Mouse (Mus musculus) macrophage (primary cell): Measurements from ENCODE around the gene Tmem37. TPM values are rescaled to one million over a fixed set of nuclear protein-coding genes. Genes with fewer than 3 reads are reported as not detected.

Source experiments
- H3K27ac ChIP-seq: fragments of 350-480 bp; formaldehyde crosslinking; 2 replicates; pipeline ENCODE4 v1.9.0; 2021
- H3K36me3 ChIP-seq: fragments of 350-480 bp; formaldehyde crosslinking; 2 replicates; pipeline ENCODE4 v1.9.0; 2021; ENCODE audit errors: inconsistent target
- H3K4me3 ChIP-seq: fragments of 350-480 bp; formaldehyde crosslinking; 2 replicates; pipeline ENCODE4 v1.9.0; 2021; ENCODE audit errors: inconsistent target
- H3K79me2 ChIP-seq: fragments of 350-480 bp; formaldehyde crosslinking; 2 replicates; pipeline ENCODE4 v1.9.0; 2021; ENCODE audit errors: inconsistent target
- WGBS: methylation state at CpG from one replicate; pipeline ENCODE4 v1.1.7; 2026; ENCODE audit warnings: inconsistent platforms; ENCODE audit not compliant: missing documents; 5-methylcytosine and 5-hydroxymethylcytosine counted together
- polyA plus RNA-seq: library from polyadenylated mRNA; stranded (reverse); fragments of 250-400 nt; gene quantifications from 3 replicates; pipeline ENCODE4 v1.2.4, GENCODE M21; 2018; ENCODE audit warnings: inconsistent platforms
- total RNA-seq, 78 experiments: library from RNA; depleted of rRNA; stranded (reverse); fragments of 250-400 nt; gene quantifications; 1 replicate in 9 of 78; 2 replicates in 24 of 78; 3 replicates in 43 of 78; 4 replicates in 2 of 78; pipeline ENCODE4 v1.2.4; 2018; ENCODE audit warnings: inconsistent platforms in 56 of 78

Gene Tmem37
- 1 to 10 TPM in 5 of 26 experiments, under 1 TPM in 6, not detected in 15; 0.62 to 3.1 (median 0.95) TPM for total RNA-seq (2018; cell fraction: chromatin; rRNA removed)
- 10 to 100 TPM in 13 of 26 experiments, 1 to 10 TPM in 13; 4.5 to 27.8 (median 10.4) TPM for total RNA-seq (2018; cell fraction: cytosol; rRNA removed)
- total RNA-seq (2018; cell fraction: nucleus; rRNA removed), result 10 to 100 TPM in 1 of 26 experiments, 1 to 10 TPM in 23, under 1 TPM in 2; 0.58 to 10.9 (median 3.6) TPM
- 8.5 to 36.3 TPM (median 23.3 TPM) in 3 replicates for polyA plus RNA-seq

DNA sequence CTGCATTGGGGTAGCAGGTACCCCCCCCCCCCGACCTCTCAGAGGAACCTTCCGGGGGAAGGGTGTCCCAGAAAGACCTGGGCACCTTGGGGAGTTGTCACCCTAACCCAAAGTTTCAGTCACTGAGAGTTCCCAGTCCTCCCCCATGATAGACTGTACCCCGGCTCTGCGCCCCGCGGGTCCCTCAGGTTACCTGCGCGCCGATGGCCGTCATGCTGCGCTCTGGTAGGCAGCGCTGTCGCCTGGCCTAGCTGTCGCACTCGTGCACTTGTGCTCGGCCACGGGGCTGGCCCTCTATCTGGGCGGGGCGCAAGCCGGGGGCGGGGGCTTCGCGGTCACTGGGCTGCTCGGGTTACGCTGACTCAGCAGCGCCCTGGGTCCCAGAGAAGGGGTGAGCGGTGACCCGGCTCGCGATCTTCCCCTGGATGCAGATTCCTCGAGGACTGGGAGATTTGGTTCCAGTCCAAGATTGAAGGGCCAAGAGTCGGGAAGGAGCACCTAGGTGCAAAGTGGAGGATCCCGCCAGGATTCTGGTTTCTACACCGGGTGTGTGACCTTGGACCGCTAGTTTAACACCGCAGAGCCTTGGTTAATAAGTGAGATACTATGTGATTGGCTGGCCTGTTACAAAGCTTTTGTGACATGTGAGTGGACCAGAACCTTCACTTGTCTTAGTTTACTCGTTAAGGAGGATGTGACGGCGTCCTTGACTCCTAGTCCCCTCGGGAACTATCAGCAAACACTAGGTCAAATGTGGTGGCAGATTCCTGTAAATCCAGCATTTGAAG, at the start of gene Tmem37:
Gene Tmem37 (minus strand): TSS at position 556 of the 788 bp plus-strand sequence.
- peak within 1 kb of the TSS; percentile 42 for H3K4me3 ChIP-seq
- 11% methylated on average over 40 of the region's 40 CpGs for WGBS
- H3K27ac ChIP-seq, result peak within 1 kb of the TSS; percentile 75
- peaks cover 16% of the 10 kb centered on the region; the same call in 1 of the 2 replicates for H3K79me2 ChIP-seq
- H3K36me3 ChIP-seq, result no peaks in the 10 kb centered on the region

DNA sequence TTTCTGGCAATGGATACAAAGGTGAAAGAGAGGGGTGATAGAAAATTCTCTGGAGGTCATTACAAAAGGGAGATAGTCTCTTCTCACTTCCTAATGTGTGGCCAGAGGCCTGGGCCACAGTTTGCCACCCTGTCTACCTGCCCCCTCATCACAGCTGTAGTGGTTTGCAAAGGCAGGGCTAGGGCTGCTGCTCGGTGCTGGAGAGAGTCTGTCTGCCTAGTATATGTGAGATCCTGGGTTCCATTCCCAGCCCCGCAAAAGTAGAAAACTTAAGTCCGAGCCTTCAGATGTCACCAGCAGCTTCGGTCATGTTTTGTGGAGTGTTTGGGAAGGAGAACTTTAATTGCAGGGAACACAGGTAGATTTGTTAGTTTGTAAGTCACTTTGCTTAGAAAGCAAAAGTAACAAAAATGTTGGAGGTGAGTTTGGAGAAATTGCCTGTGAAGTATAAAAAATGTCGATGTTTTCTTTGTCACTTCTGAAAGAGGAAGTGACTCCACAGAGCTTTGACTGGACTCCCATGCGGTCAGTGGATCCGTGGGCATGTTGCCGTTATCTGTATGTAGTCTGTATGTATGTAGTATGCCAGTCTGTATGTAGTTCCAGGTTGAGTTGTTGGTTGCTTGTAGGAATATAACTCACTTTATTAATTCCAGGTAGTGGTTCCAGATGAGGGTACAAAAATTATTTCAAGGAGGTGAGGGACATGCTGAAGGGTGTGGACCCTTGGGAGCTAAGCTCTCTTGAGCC, 48.9 kb upstream of the Tmem37 start:
- Histone ChIP-seq H3K79me2 (peaks cover 27% of the 10 kb centered on the region), H3K27ac (peak overlapping the region; percentile 94), H3K4me3 (no peak overlapping the region), H3K36me3 (peaks cover 9% of the 10 kb centered on the region; the same call in 1 of the 2 replicates)
- WGBS, result 38% methylated on average over 8 of the region's 8 CpGs

DNA sequence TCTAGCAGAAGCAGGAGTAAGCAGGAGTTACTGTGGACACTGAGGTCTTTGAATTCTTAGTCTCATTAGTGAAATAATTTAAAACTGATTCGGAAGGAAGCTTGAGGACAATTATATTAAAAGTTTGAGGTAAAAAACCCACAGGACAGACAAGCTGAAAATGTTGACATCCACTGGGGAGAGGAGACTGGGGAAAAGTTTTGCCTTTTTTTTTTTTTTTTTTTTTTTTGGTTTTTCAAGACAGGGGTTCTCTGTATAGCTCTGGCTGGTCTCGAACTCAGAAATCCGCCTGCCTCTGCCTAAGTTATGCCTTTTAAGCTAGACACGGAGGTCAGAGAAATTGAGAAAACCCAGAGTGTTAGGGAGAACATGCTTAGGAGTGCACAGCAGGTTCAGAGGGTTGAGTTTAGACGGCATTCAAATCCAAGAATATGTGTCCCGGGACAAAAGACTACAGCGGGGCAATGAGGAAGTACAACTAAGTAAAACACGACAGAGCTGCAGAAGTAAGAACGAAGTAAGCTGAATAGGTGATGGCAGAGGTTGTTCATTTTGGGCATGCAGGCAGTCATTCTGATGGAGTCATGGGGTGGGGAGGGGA, 48.2 kb upstream of the Tmem37 start:
- Histone ChIP-seq H3K79me2 (peaks cover 35% of the 10 kb centered on the region), H3K4me3 (peak overlapping the region; percentile 96), H3K27ac (peak overlapping the region; percentile 94), H3K36me3 (peaks cover 9% of the 10 kb centered on the region; the same call in 1 of the 2 replicates)
- 30% methylated on average over 9 of the region's 9 CpGs for WGBS

DNA sequence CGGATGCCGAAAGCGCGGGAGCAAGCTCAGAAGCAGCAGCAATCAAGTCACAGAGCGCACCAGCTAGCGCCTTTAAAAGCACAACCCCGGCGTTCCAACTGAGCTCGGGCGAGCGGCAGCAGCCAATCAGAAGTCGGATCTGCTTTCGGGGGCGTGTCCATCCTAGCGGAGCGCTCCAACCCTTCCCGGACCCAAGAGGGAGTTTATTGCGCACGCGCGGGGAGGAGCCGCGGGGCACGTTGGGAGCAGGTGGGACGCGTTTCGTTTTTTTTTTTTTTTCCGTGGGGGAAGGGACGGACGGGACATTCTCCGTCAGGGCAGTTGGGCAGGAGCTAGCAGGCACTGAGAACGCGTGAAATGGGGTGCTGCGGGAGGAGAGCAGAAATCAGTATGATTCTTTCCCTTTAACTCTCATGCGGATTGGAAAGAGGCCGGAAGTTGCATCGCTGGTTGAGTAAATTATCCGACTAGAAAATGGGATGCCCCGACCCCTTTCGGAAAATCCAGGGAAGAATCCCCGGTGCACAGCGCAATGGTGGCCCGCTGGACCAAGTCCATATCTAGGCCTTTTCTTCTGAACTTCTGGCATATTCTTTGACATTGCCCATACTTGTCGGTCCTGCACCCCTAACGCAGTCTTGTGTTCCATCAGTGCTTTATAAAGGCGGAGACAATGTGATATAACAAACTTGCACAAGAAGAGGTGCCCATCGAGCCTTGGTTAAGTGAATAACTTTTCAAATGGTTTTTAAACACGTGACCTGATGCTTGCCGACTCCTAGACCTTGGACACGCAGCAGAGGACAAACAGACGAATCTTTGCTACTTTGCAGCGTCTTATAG, 47.3 kb upstream of the Tmem37 start, which contains the start of the genes Dbi and 3110009E18Rik:
Gene Dbi (minus strand): TSS at position 110 of the 843 bp plus-strand sequence.
Gene 3110009E18Rik (plus strand): TSS at position 219 of the 843 bp plus-strand sequence.
- Histone ChIP-seq H3K27ac (peak within 1 kb of the TSS; percentile 94), H3K4me3 (peak within 1 kb of the TSS; percentile 96), H3K36me3 (peaks cover 12% of the 10 kb centered on the region), H3K79me2 (peaks cover 37% of the 10 kb centered on the region)
- under 1% methylated on average over 51 of the region's 52 CpGs for WGBS

DNA sequence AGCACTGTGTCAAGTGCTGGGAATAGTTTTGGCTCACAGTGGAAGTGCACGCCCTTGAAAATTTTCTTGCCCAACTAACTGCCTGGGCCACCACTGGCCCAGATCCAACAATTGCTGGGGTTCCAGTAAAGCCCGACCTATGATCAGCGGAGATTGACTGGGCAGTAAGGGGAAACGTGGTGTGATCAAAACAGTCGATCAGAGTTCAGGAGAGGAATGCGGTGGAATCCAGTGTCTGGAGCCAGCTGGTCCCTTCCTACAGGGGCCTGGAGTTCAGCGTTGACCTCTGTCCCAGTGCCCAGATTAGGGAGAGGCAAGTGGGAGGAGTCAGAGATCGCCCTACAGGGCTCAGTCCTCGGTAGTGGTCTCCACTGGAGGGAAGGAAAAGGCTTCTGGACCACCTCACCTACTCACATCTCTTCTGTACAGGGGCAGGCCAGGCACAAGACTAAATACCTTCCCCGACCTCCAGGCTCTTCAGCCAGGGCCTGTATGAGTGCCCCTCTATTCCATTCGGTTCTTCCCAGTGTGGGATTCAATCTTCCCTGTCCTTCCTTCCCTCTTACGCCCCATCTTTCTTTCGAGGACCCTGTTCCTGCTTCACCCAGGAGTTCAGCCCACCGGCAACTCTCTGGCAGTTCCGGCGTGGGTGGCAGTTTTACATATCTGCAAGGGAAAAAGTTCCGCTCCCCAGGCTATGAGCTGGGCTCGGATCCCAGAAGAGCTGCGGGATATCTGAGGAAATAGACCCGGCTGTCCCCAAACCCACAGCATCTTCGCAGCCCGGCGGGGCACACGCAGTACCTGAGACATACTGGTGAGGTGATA, 46.5 kb upstream of the Tmem37 start:
- Histone ChIP-seq H3K79me2 (peaks cover 37% of the 10 kb centered on the region), H3K27ac (peak overlapping the region; percentile 94), H3K4me3 (peak overlapping the region; percentile 96), H3K36me3 (peaks cover 21% of the 10 kb centered on the region)
- WGBS, result 3% methylated on average over 24 of the region's 24 CpGs

DNA sequence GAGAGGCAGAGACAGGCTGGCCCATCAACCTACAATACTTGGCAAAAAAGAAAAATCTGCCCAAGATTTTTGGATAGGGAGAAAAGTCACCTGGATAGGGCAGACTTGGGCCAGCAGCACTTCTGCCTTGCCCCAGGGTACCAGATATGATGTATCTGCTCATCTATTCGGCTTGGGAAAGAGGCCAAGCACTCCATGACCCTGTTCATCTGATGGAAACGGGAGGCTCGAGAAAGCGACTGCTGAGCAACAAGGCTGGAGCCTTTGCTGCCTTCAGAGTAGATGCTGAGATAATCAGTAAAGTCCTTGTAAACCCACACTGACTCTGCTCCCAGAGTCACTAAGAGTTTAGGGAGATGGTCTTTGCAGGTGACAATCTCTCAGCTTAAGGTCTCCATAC, 45.5 kb upstream of the Tmem37 start:
- H3K79me2 ChIP-seq, result peaks cover 37% of the 10 kb centered on the region
- H3K27ac ChIP-seq, result peak overlapping the region; percentile 94; the same call in 1 of the 2 replicates
- no peak overlapping the region for H3K4me3 ChIP-seq
- peaks cover 31% of the 10 kb centered on the region for H3K36me3 ChIP-seq
- WGBS, result 100% methylated on average over 4 of the region's 4 CpGs

DNA sequence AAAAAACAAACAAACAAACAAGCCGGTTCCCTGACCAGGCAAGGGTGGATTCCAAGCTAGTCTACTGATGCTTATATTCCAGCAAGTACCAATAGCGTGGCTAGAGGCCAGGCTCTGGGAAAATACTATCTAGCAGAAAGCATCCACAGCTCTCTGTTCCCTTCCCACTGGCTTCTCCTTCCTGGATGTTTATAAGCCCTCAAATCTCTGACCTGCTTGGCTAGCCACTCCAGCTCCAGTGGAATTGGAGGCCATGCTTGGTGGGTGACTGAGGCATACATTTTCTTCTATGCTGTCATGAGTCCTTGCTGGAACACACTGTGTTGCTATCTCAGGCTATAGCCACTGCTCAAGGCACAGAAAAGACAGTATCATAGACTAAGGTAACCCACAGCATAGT, 45.0 kb upstream of the Tmem37 start:
- no peak overlapping the region for H3K27ac ChIP-seq
- peaks cover 37% of the 10 kb centered on the region for H3K79me2 ChIP-seq
- 100% methylated on average over 2 of the region's 2 CpGs for WGBS
- no peak overlapping the region for H3K4me3 ChIP-seq
- H3K36me3 ChIP-seq, result peaks cover 36% of the 10 kb centered on the region

DNA sequence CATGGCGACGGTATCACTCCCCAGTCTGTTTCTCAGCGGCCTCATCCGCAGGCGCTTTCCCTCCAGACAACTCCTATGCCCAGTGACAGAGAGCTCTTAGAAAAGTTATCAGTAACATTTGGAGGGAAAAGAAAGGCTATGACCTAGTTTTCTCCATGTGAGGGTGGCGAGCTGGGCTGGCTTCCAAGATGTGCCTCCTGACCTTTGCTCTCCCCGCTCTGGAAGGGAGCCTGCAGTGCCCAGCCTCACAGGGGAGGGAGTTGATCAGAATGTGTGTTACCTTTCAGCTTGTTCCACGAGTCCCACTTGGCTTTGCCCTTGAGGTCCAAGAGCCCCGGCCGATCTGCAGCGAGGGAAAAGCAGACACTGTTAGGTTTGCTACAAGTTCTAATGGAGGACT, 42.2 kb upstream of the Tmem37 start:
- peaks cover 48% of the 10 kb centered on the region for H3K36me3 ChIP-seq
- peaks cover 37% of the 10 kb centered on the region for H3K79me2 ChIP-seq
- WGBS, result 95% methylated on average over 7 of the region's 11 CpGs
- no peak overlapping the region for H3K4me3 ChIP-seq
- H3K27ac ChIP-seq, result no peak overlapping the region

DNA sequence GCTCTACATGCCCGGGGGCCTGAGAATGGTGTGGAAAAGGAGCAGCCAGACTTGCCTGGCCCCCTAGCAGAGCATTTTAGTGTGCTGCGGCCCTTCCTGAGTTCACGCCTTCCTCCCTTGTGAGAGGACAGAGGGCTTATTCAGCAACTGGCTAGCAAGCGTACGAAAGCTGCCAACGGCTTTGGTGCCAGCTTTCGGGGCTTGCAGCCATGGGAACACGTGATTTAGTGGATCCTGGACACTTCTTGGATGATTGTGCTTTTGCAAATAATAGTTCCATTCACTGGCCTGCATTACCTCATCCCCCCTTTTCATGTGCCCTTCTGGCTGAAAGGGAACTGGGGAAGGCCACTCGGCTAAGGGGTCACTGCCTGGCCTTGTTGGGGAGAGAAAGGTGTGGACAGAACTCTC, 41.8 kb upstream of the Tmem37 start:
- Histone ChIP-seq H3K79me2 (peaks cover 37% of the 10 kb centered on the region), H3K27ac (no peak overlapping the region), H3K36me3 (peaks cover 48% of the 10 kb centered on the region), H3K4me3 (no peak overlapping the region)
- 99% methylated on average over 9 of the region's 9 CpGs for WGBS

DNA sequence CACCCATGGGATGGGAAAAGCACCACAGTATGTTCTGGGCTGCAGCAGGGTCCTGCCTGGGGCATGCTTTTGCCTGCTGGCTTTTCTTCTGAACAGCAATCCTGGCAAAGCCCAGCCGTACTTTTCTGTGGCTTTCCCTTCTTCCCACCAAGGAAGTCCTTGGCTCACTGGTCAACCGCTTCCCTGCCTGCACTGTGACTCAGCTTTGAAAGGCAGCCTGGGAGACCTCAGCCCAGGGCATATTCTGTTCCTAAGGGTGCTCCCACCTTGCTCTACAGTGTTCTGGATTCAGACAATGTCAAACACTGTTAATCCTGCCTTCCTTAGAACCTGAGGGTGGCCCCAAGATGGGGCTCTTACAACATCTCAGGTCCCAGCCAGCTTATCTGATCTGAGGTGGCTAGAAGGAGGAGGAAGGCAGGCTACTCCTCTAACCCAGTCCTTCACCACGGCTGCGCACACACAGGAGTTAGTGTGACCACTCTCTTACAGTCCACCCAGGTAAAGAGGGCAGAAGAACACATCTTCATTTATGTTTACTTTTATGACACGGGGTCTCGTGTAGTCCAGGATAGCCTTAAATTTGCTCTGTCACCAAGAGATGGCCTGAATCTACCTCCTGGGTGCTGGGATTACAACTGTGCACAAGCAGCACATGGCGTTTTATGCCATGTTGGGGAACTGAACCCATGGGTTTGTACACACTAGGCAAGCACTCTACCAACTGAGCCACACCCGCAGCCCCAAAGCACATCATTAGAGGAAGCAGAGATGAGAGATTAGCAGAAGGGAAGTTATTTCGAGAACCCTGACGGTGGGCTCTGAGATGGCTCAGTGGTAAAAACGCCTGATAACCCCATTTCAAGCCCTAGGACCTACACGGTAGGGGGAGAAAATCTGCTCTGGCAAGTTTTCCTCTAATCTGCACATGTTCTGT, 38.6 kb upstream of the Tmem37 start:
- H3K36me3 ChIP-seq, result peaks cover 39% of the 10 kb centered on the region
- WGBS, result 53% methylated on average over 12 of the region's 12 CpGs
- H3K4me3 ChIP-seq, result no peak overlapping the region
- peaks cover 7% of the 10 kb centered on the region for H3K79me2 ChIP-seq
- no peak overlapping the region for H3K27ac ChIP-seq

DNA sequence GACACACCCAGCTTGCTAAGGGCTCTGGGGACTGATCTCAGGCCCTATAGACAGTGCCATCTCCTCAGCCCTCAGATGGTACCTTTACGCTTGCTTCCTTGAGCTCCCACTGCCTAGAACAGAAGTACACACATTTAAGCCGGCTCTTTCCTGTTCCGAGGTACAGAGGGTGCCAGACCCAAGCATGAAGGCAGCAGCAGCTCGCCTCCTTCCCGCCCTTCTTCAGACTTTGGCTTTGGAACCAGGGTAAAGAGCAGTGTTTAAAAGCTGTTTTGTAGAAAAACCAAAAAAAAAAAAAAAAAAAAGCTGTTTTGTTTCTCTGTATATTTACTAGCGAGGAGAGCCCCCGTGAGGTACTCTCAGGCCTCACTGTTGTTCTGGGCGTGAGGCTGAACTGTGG, 37.9 kb upstream of the Tmem37 start:
- Histone ChIP-seq H3K27ac (no peak overlapping the region), H3K36me3 (peaks cover 39% of the 10 kb centered on the region), H3K4me3 (no peak overlapping the region), H3K79me2 (no peaks in the 10 kb centered on the region; the same call in 1 of the 2 replicates)
- 92% methylated on average over 8 of the region's 8 CpGs for WGBS
